Mouse (Mus musculus): ENCODE results near the gene Itgb7. TPM values are rescaled to one million over a fixed set of nuclear protein-coding genes. Genes with fewer than 3 reads are reported as not detected.
A peak's percentile ranks its signal among the peaks of the same experiment; 100 is the strongest.

The Itgb7 gene
- total and polyA plus RNA-seq, 3 experiments, result 7.4 to 15.2 TPM; not detected in 1

- TF ChIP-seq BHLHE40 (IDR thresholded peaks at IDR 0.05; ENCODE audit: borderline replicate concordance, low read depth, low read length), result peak; percentile 96
- no peak for TF ChIP-seq SMC3 (IDR thresholded peaks at IDR 0.05; ENCODE audit: low read depth, low read length)
- peak; percentile 99 for TF ChIP-seq NELFE (IDR thresholded peaks at IDR 0.05; ENCODE audit: low read depth, low read length)
- peak in 2 of 3 experiments; percentile 17 to 47; a peak in 4 of 6 replicates for TF ChIP-seq CTCF (IDR thresholded peaks at IDR 0.05 in 2 of 3, conservative IDR thresholded peaks at IDR 0.05 in 1 of 3; ENCODE audit: control insufficient read depth in 1 of 3, insufficient read depth in 1 of 3, low read depth in 2 of 3, low read length in 3 of 3, poor library complexity in 1 of 3, severe bottlenecking in 1 of 3)
- TF ChIP-seq POLR2A (IDR thresholded peaks at IDR 0.05; ENCODE audit: control insufficient read depth in 1 of 2, insufficient read depth in 1 of 2, low read depth in 1 of 2, low read length in 2 of 2, poor library complexity in 1 of 2), result peak; percentile 98 to 99
- TF ChIP-seq KAT2A (conservative IDR thresholded peaks at IDR 0.05; ENCODE audit: low read depth, low read length), result peak; percentile 63; the same call in 1 of the 2 replicates
- peak; percentile 72; the same call in 1 of the 2 replicates for TF ChIP-seq RCOR1 (IDR thresholded peaks at IDR 0.05; ENCODE audit: low read depth, low read length)
- no peak for TF ChIP-seq MYB (IDR thresholded peaks at IDR 0.05; ENCODE audit: low read depth, low read length)
- TF ChIP-seq MYC (IDR thresholded peaks at IDR 0.05; ENCODE audit: low read depth, low read length), result peak; percentile 63
- peak; percentile 73 for TF ChIP-seq ETS1 (IDR thresholded peaks at IDR 0.05; ENCODE audit: low read depth, low read length)
- peak; percentile 96 for TF ChIP-seq ZMIZ1 (IDR thresholded peaks at IDR 0.05; ENCODE audit: low read depth, low read length)
- TF ChIP-seq SIN3A (IDR thresholded peaks at IDR 0.05; ENCODE audit: low read length), result peak; percentile 98
- no peak for TF ChIP-seq TAL1 (IDR thresholded peaks at IDR 0.05; ENCODE audit: low read length)
- peak in 1 of 2 experiments; percentile 56; a peak in 3 of 4 replicates for TF ChIP-seq EP300 (IDR thresholded peaks at IDR 0.05; ENCODE audit: low read depth in 1 of 2, low read length in 2 of 2)
- TF ChIP-seq RAD21 (IDR thresholded peaks at IDR 0.05; ENCODE audit: low read depth, low read length), result no peak
- TF ChIP-seq MAX (IDR thresholded peaks at IDR 0.05; ENCODE audit: low read length), result peak; percentile 97
- no peak for TF ChIP-seq GATA1 (IDR thresholded peaks at IDR 0.05; ENCODE audit: low read depth, low read length)
- TF ChIP-seq JUND (IDR thresholded peaks at IDR 0.05; ENCODE audit: low read depth, low read length), result no peak
- peak; percentile 81 for TF ChIP-seq TBP (IDR thresholded peaks at IDR 0.05; ENCODE audit: low read depth, low read length)
- peak; percentile 85 to 97; a peak in 3 of 4 replicates for TF ChIP-seq USF2 (IDR thresholded peaks at IDR 0.05; ENCODE audit: borderline replicate concordance in 1 of 2, insufficient read depth in 1 of 2, low read depth in 1 of 2, low read length in 2 of 2)
- peak; percentile 90 for TF ChIP-seq HCFC1 (IDR thresholded peaks at IDR 0.05; ENCODE audit: low read depth, low read length)
- no peak for TF ChIP-seq MEF2A (IDR thresholded peaks at IDR 0.05; ENCODE audit: extremely low read depth, insufficient replicate concordance, low read depth, low read length, poor library complexity, severe bottlenecking)
- TF ChIP-seq TCF12 (IDR thresholded peaks at IDR 0.05; ENCODE audit: low read depth, low read length), result peak; percentile 86
Measured at GRCm38 (mm10) chr15:102279092-102279782, 47.5 kb upstream of the Itgb7 start, which contains the start of gene Mfsd5 (continued).

GRCm38 (mm10) chr15:102278726-102279091, 47.0 kb upstream of the Itgb7 start:
- H3K27me3 ChIP-seq (ENCODE audit: control insufficient read depth in 1 of 2, insufficient read depth in 2 of 2, low read length in 2 of 2), result peaks cover 0 to 2% of the 10 kb centered on the region in 2 experiments; a peak in 1 of 4 replicates
- peak overlapping the region; percentile 67 to 91 for H3K4me3 ChIP-seq (ENCODE audit: control insufficient read depth in 1 of 2, insufficient read depth in 1 of 2, low read depth in 2 of 2, low read length in 2 of 2)
- peak; percentile 64 for DNase-seq (ENCODE audit: low read depth, low spot score)
- peak overlapping the region; percentile 31 for H3K27ac ChIP-seq (ENCODE audit: control insufficient read depth, low read depth, low read length)
- H3K9me3 ChIP-seq (replicated peaks; ENCODE audit: insufficient read depth, low read length), result no peaks in the 10 kb centered on the region
- TF ChIP-seq MEF2A (IDR thresholded peaks at IDR 0.05; ENCODE audit: extremely low read depth, insufficient replicate concordance, low read depth, low read length, poor library complexity, severe bottlenecking) (no peak), MYC (IDR thresholded peaks at IDR 0.05; ENCODE audit: low read depth, low read length) (0 out of 2 replicates have a peak, but pooled peaks have one; percentile 29)
- H3K79me2 ChIP-seq (ENCODE audit: control insufficient read depth, insufficient read depth, low read length, poor library complexity), result peaks cover 24% of the 10 kb centered on the region
- H3K9ac ChIP-seq (ENCODE audit: control insufficient read depth, low read depth, low read length, poor library complexity, severe bottlenecking), result peak overlapping the region; percentile 75
- peaks cover 10 to 36% of the 10 kb centered on the region in 2 experiments for H3K4me1 ChIP-seq (ENCODE audit: control insufficient read depth in 1 of 2, insufficient read depth in 2 of 2, low read length in 2 of 2)
- H3K36me3 ChIP-seq (ENCODE audit: control insufficient read depth in 1 of 2, insufficient read depth in 2 of 2, low read length in 2 of 2), result peaks cover 0 to 31% of the 10 kb centered on the region in 2 experiments; a peak in 2 of 4 replicates

Data from MEL (cell line).